Mouse (Mus musculus) liver, embryonic 14.5 days (tissue): ENCODE measurements at regions not wholly inside any gene's neighbourhood (a gene's known extent, or its start where the extent isn't known, plus 50 kb on each side); places are given as distances from the start of the nearest gene placed in this dataset.

Source experiments
- ATAC-seq: fragments of 200-750 bp; cut with Nextera tagmentation; 2 replicates; pipeline ENCODE4 v1.8.0; 2017; ENCODE audit warnings: moderate number of reproducible peaks, mild to moderate bottlenecking, moderate library complexity; ENCODE audit not compliant: insufficient read depth
- DNase-seq, 3 experiments: peaks; one replicate each; pipeline ENCODE4 v3.0.0-alpha.2; 2012 to 2013; ENCODE audit warnings: low read depth in 3 of 3, low spot score in 3 of 3
- H3K27ac ChIP-seq: fragments of 300-500 bp; sonication (generic); 2 replicates; pipeline ENCODE4 v1.5.1; 2014; ENCODE audit warnings: moderate library complexity, mild to moderate bottlenecking, control low read depth, inconsistent platforms
- H3K27me3 ChIP-seq: fragments of 300-500 bp; sonication (generic); 2 replicates; pipeline ENCODE4 v1.6.1; 2014; ENCODE audit warnings: mild to moderate bottlenecking, low read length, moderate library complexity; ENCODE audit not compliant: control insufficient read depth, insufficient read depth
- H3K36me3 ChIP-seq: fragments of 300-500 bp; sonication (generic); replicated peaks from 2 replicates; pipeline ENCODE4 v1.6.1; 2014; ENCODE audit warnings: low read depth; ENCODE audit not compliant: control insufficient read depth, insufficient read depth
- H3K4me1 ChIP-seq, 2 experiments: fragments of 200-500 bp in 1 of 2; fragments of 300-500 bp in 1 of 2; sonication (generic) in 1 of 2; replicated peaks; 2 replicates each; pipeline ENCODE4 v1.6.1; 2012 to 2014; ENCODE audit warnings: antibody characterized with exemption in 1 of 2, inconsistent platforms in 1 of 2, low read length in 1 of 2; ENCODE audit not compliant: control insufficient read depth in 2 of 2, insufficient read depth in 2 of 2
- H3K4me2 ChIP-seq: fragments of 300-500 bp; sonication (generic); 2 replicates; pipeline ENCODE4 v1.6.1; 2014; ENCODE audit warnings: low read depth, mild to moderate bottlenecking, control low read depth, moderate library complexity
- H3K4me3 ChIP-seq, 2 experiments: fragments of 200-500 bp in 1 of 2; fragments of 300-500 bp in 1 of 2; sonication (generic) in 1 of 2; 2 replicates each; pipeline ENCODE4 v1.5.1; 2012 to 2014; ENCODE audit warnings: low read depth in 2 of 2, low read length in 2 of 2, mild to moderate bottlenecking in 2 of 2, control low read depth in 1 of 2, inconsistent platforms in 1 of 2, moderate library complexity in 1 of 2; ENCODE audit not compliant: insufficient read depth in 1 of 2
- H3K9ac ChIP-seq: fragments of 300-500 bp; sonication (generic); replicated peaks from 2 replicates; pipeline ENCODE4 v1.6.1; 2014; ENCODE audit warnings: mild to moderate bottlenecking, control low read depth, moderate library complexity
- H3K9me3 ChIP-seq: fragments of 300-500 bp; sonication (generic); 2 replicates; pipeline ENCODE4 v1.6.1; 2016; ENCODE audit warnings: low read length, mixed read lengths; ENCODE audit not compliant: control insufficient read depth
- CTCF ChIP-seq: IDR thresholded peaks from 2 replicates; pipeline ENCODE4 v1.5.1; 2016; ENCODE audit warnings: antibody characterized with exemption, low read depth, control low read depth
- EP300 ChIP-seq: IDR thresholded peaks from 2 replicates; pipeline ENCODE4 v1.6.1; 2016; ENCODE audit warnings: antibody characterized with exemption, low read depth
- WGBS: fragments of 180-500 bp; shearing (Covaris S2); extraction: QIAGEN DNeasy Blood & Tissue Kit; methylation state at CpG from one replicate; pipeline ENCODE4 v1.1.7; 2014; ENCODE audit not compliant: insufficient replicate concordance; 5-methylcytosine and 5-hydroxymethylcytosine counted together

- Histone ChIP-seq H3K27me3 (no peaks in the 10 kb centered on the region), H3K4me2 (no peak overlapping the region), H3K27ac (no peak overlapping the region), H3K36me3 (no peaks in the 10 kb centered on the region), H3K9ac (no peak overlapping the region), H3K9me3 (no peaks in the 10 kb centered on the region), H3K4me1 (no peaks in the 10 kb centered on the region), H3K4me3 (no peak overlapping the region)
- DNase-seq: no peak
- no peak for TF ChIP-seq EP300
- TF ChIP-seq CTCF: no peak
- 61% methylated on average over 15 of the region's 15 CpGs for WGBS
- ATAC-seq: no peak
Measured at GRCm38 (mm10) chr16:30691964-30692363, 92.4 kb downstream of the Fam43a start.

- no peak for TF ChIP-seq EP300
- TF ChIP-seq CTCF: no peak
- Histone ChIP-seq H3K4me1 (no peaks in the 10 kb centered on the region), H3K36me3 (no peaks in the 10 kb centered on the region), H3K9ac (no peak overlapping the region), H3K4me3 (no peak overlapping the region), H3K27ac (no peak overlapping the region), H3K9me3 (no peaks in the 10 kb centered on the region), H3K4me2 (no peak overlapping the region), H3K27me3 (no peaks in the 10 kb centered on the region)
- no peak for ATAC-seq
- DNase-seq: no peak
- 54% methylated on average over 5 of the region's 5 CpGs for WGBS
Measured at GRCm38 (mm10) chr16:30692541-30693141, 93.1 kb downstream of the Fam43a start.

- H3K9me3 ChIP-seq: no peaks in the 10 kb centered on the region
- H3K4me1 ChIP-seq: no peaks in the 10 kb centered on the region
- no peak overlapping the region for H3K4me2 ChIP-seq
- H3K27me3 ChIP-seq: no peaks in the 10 kb centered on the region
- H3K4me3 ChIP-seq: no peak overlapping the region
- no peak overlapping the region for H3K27ac ChIP-seq
- ATAC-seq (no peak), DNase-seq (no peak)
- TF ChIP-seq CTCF (no peak), EP300 (no peak)
- no peak overlapping the region for H3K9ac ChIP-seq
- H3K36me3 ChIP-seq: no peaks in the 10 kb centered on the region
- WGBS: 71% methylated on average over 3 of the region's 3 CpGs
Measured at GRCm38 (mm10) chr16:30693206-30693605, 93.7 kb downstream of the Fam43a start.

- WGBS: 71% methylated on average over 1 of the region's 1 CpGs
Measured at GRCm38 (mm10) chr16:30693839-30694527, 94.5 kb downstream of the Fam43a start.

GRCm38 (mm10) chr16:30695691-30696090 lies 96.2 kb downstream of the Fam43a start:
- DNase-seq (no peak), ATAC-seq (no peak)
- Histone ChIP-seq H3K4me2 (no peak overlapping the region), H3K9ac (no peak overlapping the region), H3K4me1 (no peaks in the 10 kb centered on the region), H3K4me3 (no peak overlapping the region), H3K36me3 (no peaks in the 10 kb centered on the region), H3K27me3 (no peaks in the 10 kb centered on the region), H3K9me3 (no peaks in the 10 kb centered on the region), H3K27ac (no peak overlapping the region)
- WGBS: 43% methylated on average over 8 of the region's 8 CpGs
- TF ChIP-seq CTCF: no peak
- no peak for TF ChIP-seq EP300

More at GRCm38 (mm10) chr16:30693839-30694527, 94.5 kb downstream of the Fam43a start:
- H3K4me2 ChIP-seq: no peak overlapping the region
- no peak overlapping the region for H3K9ac ChIP-seq
- no peak overlapping the region for H3K4me3 ChIP-seq
- no peaks in the 10 kb centered on the region for H3K4me1 ChIP-seq
- TF ChIP-seq EP300 (no peak), CTCF (no peak)
- DNase-seq (no peak), ATAC-seq (no peak)
- no peaks in the 10 kb centered on the region for H3K27me3 ChIP-seq
- H3K36me3 ChIP-seq: no peaks in the 10 kb centered on the region
- no peak overlapping the region for H3K27ac ChIP-seq
- no peaks in the 10 kb centered on the region for H3K9me3 ChIP-seq
